Mouse (Mus musculus) stomach, embryonic 15.5 days (tissue): ENCODE measurements around the gene Plekha8. TPM values are rescaled to one million over a fixed set of nuclear protein-coding genes. Genes with fewer than 3 reads are reported as not detected.

Source experiments
- ATAC-seq: fragments of 200-750 bp; cut with Nextera tagmentation; 2 replicates; pipeline ENCODE4 v1.8.0; 2017; ENCODE audit warnings: low read depth, moderate number of reproducible peaks, moderate TSS enrichment; ENCODE audit not compliant: insufficient read depth, low FRiP score
- H3K27ac ChIP-seq: fragments of 300-500 bp; sonication (generic); 2 replicates; pipeline ENCODE4 v1.5.1; 2015; ENCODE audit warnings: mild to moderate bottlenecking, inconsistent platforms
- H3K27me3 ChIP-seq: fragments of 300-500 bp; sonication (generic); replicated peaks from 2 replicates; pipeline ENCODE4 v1.6.1; 2015; ENCODE audit warnings: inconsistent platforms
- H3K36me3 ChIP-seq: fragments of 300-500 bp; sonication (generic); 2 replicates; pipeline ENCODE4 v1.6.1; 2015; ENCODE audit warnings: inconsistent platforms
- H3K4me1 ChIP-seq: fragments of 300-500 bp; sonication (generic); 2 replicates; pipeline ENCODE4 v1.6.1; 2015; ENCODE audit warnings: inconsistent platforms
- H3K4me2 ChIP-seq: fragments of 300-500 bp; sonication (generic); 2 replicates; pipeline ENCODE4 v1.6.1; 2015; ENCODE audit warnings: mild to moderate bottlenecking, inconsistent platforms
- H3K4me3 ChIP-seq: fragments of 300-500 bp; sonication (generic); replicated peaks from 2 replicates; pipeline ENCODE4 v1.5.1; 2015; ENCODE audit warnings: inconsistent platforms
- H3K9ac ChIP-seq: fragments of 300-500 bp; sonication (generic); 2 replicates; pipeline ENCODE4 v1.6.1; 2015; ENCODE audit warnings: inconsistent platforms
- H3K9me3 ChIP-seq: fragments of 300-500 bp; sonication (generic); 2 replicates; pipeline ENCODE4 v1.6.1; 2016; ENCODE audit warnings: inconsistent platforms
- WGBS: fragments of 180-500 bp; shearing (Covaris S2); methylation state at CpG from one replicate; pipeline ENCODE4 v1.1.7; 2015; 5-methylcytosine and 5-hydroxymethylcytosine counted together
- polyA plus RNA-seq: library from polyadenylated mRNA; unstranded; fragments of >200 nt; fragmentation: Nextera tagmentation; extraction: Ambion mirVana; gene quantifications from 2 replicates; pipeline ENCODE4 v1.2.1, GENCODE M21; 2015

The Plekha8 gene
- polyA plus RNA-seq, 1 experiment from 2014 or later = 5.8 TPM

DNA sequence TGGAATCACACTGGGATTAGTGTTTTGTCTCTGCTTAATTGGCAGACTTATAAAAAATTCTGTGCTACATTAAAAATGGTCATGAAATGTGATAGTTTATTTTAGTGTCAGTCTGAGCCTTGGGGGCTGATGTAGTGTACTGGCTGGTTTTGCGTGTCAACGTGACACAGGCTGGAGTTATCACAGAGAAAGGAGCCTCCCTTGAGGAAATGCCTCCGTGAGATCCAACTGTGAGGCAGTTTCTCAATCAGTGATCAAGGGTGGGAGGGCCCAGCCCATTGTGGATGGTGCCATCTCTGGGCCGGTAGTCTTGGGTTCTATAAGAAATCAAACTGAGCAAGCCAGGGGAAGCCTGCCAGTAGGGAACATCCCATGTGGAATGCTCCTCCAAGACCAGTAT lies 11.3 kb downstream of the Plekha8 start:
- Histone ChIP-seq H3K9me3 (no peaks in the 10 kb centered on the region), H3K27me3 (no peaks in the 10 kb centered on the region), H3K36me3 (no peaks in the 10 kb centered on the region), H3K4me1 (no peaks in the 10 kb centered on the region), H3K27ac (no peak overlapping the region), H3K9ac (no peak overlapping the region), H3K4me3 (no peak overlapping the region), H3K4me2 (no peak overlapping the region)
- WGBS = 58% methylated on average over 4 of the region's 4 CpGs
- ATAC-seq = no peak

- H3K4me1 ChIP-seq = no peaks in the 10 kb centered on the region
- H3K4me3 ChIP-seq = no peak overlapping the region
- H3K4me2 ChIP-seq = no peak overlapping the region
- WGBS = 53% methylated on average over 3 of the region's 3 CpGs
- H3K9ac ChIP-seq = no peak overlapping the region
- H3K27me3 ChIP-seq = no peaks in the 10 kb centered on the region
- H3K36me3 ChIP-seq = no peaks in the 10 kb centered on the region
- H3K27ac ChIP-seq = no peak overlapping the region
- H3K9me3 ChIP-seq = no peaks in the 10 kb centered on the region
- no peak for ATAC-seq
Measured at GRCm38 (mm10) chr6:54617363-54617762, 22.5 kb downstream of the Plekha8 start.

DNA sequence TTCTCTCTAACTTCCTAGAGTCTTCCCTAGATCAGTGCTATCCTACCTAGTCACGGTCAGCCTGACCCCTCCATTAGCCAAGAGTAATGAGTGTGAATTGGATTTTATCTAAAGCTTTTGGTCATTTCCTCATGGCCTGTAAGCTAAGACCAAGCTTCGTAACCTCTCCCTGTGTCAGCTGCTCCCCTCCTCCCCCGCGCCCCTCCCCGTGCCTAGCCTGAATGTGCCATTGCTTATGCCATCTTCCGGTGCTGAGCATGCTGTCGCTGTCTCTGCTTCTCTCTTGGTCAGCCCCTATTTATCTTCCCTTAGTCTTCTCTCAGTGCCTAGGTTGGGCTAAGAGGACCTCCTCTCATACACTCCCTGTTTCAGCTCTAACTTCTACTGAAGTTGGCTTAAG lies 24.6 kb downstream of the Plekha8 start:
- Histone ChIP-seq H3K4me2 (no peak overlapping the region), H3K9me3 (no peaks in the 10 kb centered on the region), H3K27ac (no peak overlapping the region), H3K36me3 (no peaks in the 10 kb centered on the region), H3K9ac (no peak overlapping the region), H3K4me1 (no peaks in the 10 kb centered on the region), H3K4me3 (no peak overlapping the region), H3K27me3 (no peaks in the 10 kb centered on the region)
- no peak for ATAC-seq
- WGBS = 83% methylated on average over 7 of the region's 7 CpGs

- Histone ChIP-seq H3K36me3 (no peaks in the 10 kb centered on the region), H3K4me3 (no peak overlapping the region), H3K27me3 (no peaks in the 10 kb centered on the region), H3K9me3 (no peaks in the 10 kb centered on the region), H3K27ac (no peak overlapping the region), H3K4me2 (no peak overlapping the region), H3K9ac (no peak overlapping the region), H3K4me1 (no peaks in the 10 kb centered on the region)
- WGBS = 64% methylated on average over 4 of the region's 4 CpGs
- ATAC-seq = no peak
Measured at GRCm38 (mm10) chr6:54620357-54620756, 25.4 kb downstream of the Plekha8 start.

DNA sequence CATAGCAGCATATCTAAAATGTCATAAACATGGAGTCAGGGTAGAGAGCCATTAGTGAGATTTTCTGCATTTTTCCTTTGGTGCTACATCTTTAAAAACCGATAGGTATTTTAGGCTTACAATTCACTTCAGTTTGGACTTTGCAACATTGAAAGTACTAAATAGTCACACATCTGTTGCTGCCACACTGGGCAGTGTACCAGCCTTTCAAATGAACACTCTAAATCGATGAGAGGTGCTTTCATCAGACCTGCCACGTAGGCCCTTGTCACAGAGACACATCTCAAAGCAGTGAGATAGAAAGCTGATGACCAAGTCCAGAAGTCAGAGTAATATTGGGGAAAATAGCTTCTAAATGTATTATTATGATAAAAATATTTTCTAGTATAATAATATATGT lies 33.5 kb downstream of the Plekha8 start:
- no peak overlapping the region for H3K9ac ChIP-seq
- no peak overlapping the region for H3K4me2 ChIP-seq
- H3K27me3 ChIP-seq = no peaks in the 10 kb centered on the region
- H3K27ac ChIP-seq = no peak overlapping the region
- no peaks in the 10 kb centered on the region for H3K36me3 ChIP-seq
- no peak overlapping the region for H3K4me3 ChIP-seq
- 88% methylated on average over 3 of the region's 3 CpGs for WGBS
- H3K4me1 ChIP-seq = no peaks in the 10 kb centered on the region
- no peak for ATAC-seq
- no peaks in the 10 kb centered on the region for H3K9me3 ChIP-seq

DNA sequence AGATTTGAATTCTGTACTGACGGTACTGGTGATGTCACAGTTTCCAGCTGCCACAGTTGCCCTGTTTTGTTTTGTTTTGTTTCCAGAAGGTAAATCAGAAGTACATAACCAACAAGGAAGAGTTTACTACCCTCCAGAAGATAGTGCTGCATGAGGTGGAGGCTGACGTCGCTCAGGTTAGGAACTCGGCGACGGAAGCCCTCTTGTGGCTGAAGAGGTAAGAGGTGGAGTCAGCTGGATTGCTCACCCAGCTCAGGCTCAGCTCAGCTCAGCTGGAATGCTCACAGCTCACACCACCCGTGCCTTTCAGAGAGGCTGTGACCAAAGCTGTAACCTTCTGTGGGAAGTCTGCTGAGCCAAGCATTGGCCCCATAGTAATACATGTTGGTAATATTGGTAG lies 34.8 kb downstream of the Plekha8 start:
- ATAC-seq = no peak
- Histone ChIP-seq H3K4me2 (no peak overlapping the region), H3K27me3 (no peaks in the 10 kb centered on the region), H3K36me3 (no peaks in the 10 kb centered on the region), H3K9me3 (no peaks in the 10 kb centered on the region), H3K27ac (no peak overlapping the region), H3K4me3 (no peak overlapping the region), H3K9ac (no peak overlapping the region), H3K4me1 (no peaks in the 10 kb centered on the region)
- 30% methylated on average over 7 of the region's 7 CpGs for WGBS

DNA sequence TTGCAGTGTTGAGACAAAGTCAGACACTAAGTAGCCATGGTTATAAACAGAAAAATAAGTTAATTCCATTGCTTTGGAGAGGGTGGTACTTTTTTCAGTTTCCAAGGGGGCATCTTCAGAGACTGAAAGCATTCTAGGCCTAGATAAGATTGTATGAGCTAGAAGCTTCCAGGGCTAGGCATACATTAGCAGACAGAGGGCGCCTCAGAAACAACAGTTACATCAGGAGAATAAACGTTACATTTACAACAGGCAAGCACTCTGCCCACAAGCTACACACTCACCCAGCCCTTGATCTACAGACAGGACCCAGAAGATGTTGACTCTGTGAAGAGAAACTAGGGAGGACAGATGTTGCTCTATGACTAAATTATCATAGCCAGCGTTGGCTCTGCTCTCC lies 36.6 kb downstream of the Plekha8 start:
- 47% methylated on average over 3 of the region's 3 CpGs for WGBS
- H3K4me2 ChIP-seq = no peak overlapping the region
- ATAC-seq = no peak

DNA sequence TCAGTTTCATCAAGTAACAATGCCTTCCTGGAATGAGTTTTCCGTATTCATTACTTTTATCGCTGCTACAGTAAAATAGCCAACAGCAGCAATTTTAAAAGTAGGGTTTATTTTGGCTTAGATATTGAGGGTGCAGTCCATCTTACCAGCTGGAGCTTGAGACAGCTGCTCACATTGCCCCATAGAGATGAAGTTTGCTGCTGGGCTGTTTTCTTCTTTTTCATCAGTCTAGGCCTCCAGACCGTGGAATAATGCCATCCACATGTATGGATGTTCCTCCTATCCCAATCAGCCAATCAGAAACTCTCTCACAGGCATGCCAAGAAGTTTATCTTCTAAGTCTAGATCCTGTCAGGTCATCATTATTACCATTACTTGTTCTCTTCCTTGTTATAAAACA lies 45.0 kb downstream of the Plekha8 start:
- Histone ChIP-seq H3K27ac (no peak overlapping the region), H3K4me3 (no peak overlapping the region), H3K9me3 (no peaks in the 10 kb centered on the region), H3K36me3 (0 out of 2 replicates have a peak, but pooled peaks cover 2% of the 10 kb centered on the region), H3K9ac (no peak overlapping the region), H3K4me2 (no peak overlapping the region), H3K27me3 (no peaks in the 10 kb centered on the region), H3K4me1 (no peaks in the 10 kb centered on the region)
- 89% methylated on average over 3 of the region's 3 CpGs for WGBS
- no peak for ATAC-seq

More for the DNA sequence above, 36.6 kb downstream of the Plekha8 start:
- H3K9me3 ChIP-seq = no peaks in the 10 kb centered on the region
- H3K27ac ChIP-seq = no peak overlapping the region
- no peak overlapping the region for H3K9ac ChIP-seq
- no peaks in the 10 kb centered on the region for H3K4me1 ChIP-seq
- no peaks in the 10 kb centered on the region for H3K36me3 ChIP-seq
- no peaks in the 10 kb centered on the region for H3K27me3 ChIP-seq
- no peak overlapping the region for H3K4me3 ChIP-seq

- no peaks in the 10 kb centered on the region for H3K9me3 ChIP-seq
- H3K4me2 ChIP-seq = no peak overlapping the region
- H3K36me3 ChIP-seq = 0 out of 2 replicates have a peak, but pooled peaks cover 2% of the 10 kb centered on the region
- no peak overlapping the region for H3K9ac ChIP-seq
- H3K4me1 ChIP-seq = no peaks in the 10 kb centered on the region
- no peak overlapping the region for H3K27ac ChIP-seq
- ATAC-seq = no peak
- 76% methylated on average over 2 of the region's 2 CpGs for whole genome bisulfite sequencing
- H3K4me3 ChIP-seq = no peak overlapping the region
- no peaks in the 10 kb centered on the region for H3K27me3 ChIP-seq
Measured at GRCm38 (mm10) chr6:54641953-54642352, 47.0 kb downstream of the Plekha8 start.

- H3K9ac ChIP-seq = no peak overlapping the region
- WGBS = 75% methylated on average over 4 of the region's 4 CpGs
- no peaks in the 10 kb centered on the region for H3K4me1 ChIP-seq
- no peak for ATAC-seq
- no peaks in the 10 kb centered on the region for H3K9me3 ChIP-seq
- no peak overlapping the region for H3K4me2 ChIP-seq
- no peak overlapping the region for H3K4me3 ChIP-seq
- no peaks in the 10 kb centered on the region for H3K27me3 ChIP-seq
- H3K27ac ChIP-seq = no peak overlapping the region
- 0 out of 2 replicates have a peak, but pooled peaks cover 2% of the 10 kb centered on the region for H3K36me3 ChIP-seq
Measured at GRCm38 (mm10) chr6:54643181-54643580, 48.3 kb downstream of the Plekha8 start.

GRCm38 (mm10) chr6:54655471-54656095 lies 60.7 kb downstream of the Plekha8 start:
- Histone ChIP-seq H3K9me3 (no peaks in the 10 kb centered on the region), H3K27ac (no peak overlapping the region), H3K4me3 (no peak overlapping the region), H3K4me1 (no peaks in the 10 kb centered on the region), H3K9ac (no peak overlapping the region), H3K27me3 (no peaks in the 10 kb centered on the region), H3K4me2 (no peak overlapping the region), H3K36me3 (no peaks in the 10 kb centered on the region)
- ATAC-seq = no peak
- 64% methylated on average over 11 of the region's 11 CpGs for WGBS

- Histone ChIP-seq H3K9ac (no peak overlapping the region), H3K36me3 (no peaks in the 10 kb centered on the region), H3K4me2 (no peak overlapping the region), H3K9me3 (no peaks in the 10 kb centered on the region), H3K4me3 (no peak overlapping the region), H3K27ac (no peak overlapping the region), H3K27me3 (no peaks in the 10 kb centered on the region), H3K4me1 (no peaks in the 10 kb centered on the region)
- 61% methylated on average over 6 of the region's 6 CpGs for WGBS
- no peak for ATAC-seq
Measured at GRCm38 (mm10) chr6:54657861-54658260, 63.0 kb downstream of the Plekha8 start.

GRCm38 (mm10) chr6:54669868-54670267 lies 75.0 kb downstream of the Plekha8 start:
- ATAC-seq = no peak
- H3K9ac ChIP-seq = no peak overlapping the region
- no peaks in the 10 kb centered on the region for H3K27me3 ChIP-seq
- H3K36me3 ChIP-seq = no peaks in the 10 kb centered on the region
- no peaks in the 10 kb centered on the region for H3K4me1 ChIP-seq
- no peak overlapping the region for H3K4me2 ChIP-seq
- H3K9me3 ChIP-seq = no peaks in the 10 kb centered on the region
- 82% methylated on average over 6 of the region's 6 CpGs for WGBS
- H3K27ac ChIP-seq = no peak overlapping the region
- H3K4me3 ChIP-seq = no peak overlapping the region
